Mouse (Mus musculus) bone marrow, adult 2 months (tissue): ENCODE results near the gene Adamtsl4. TPM values are rescaled to one million over a fixed set of nuclear protein-coding genes. Genes with fewer than 3 reads are reported as not detected.

Source experiments
- H3K27ac ChIP-seq: fragments of 200-500 bp; 2 replicates; pipeline ENCODE4 v1.5.1; 2012; ENCODE audit warnings: low read depth, mild to moderate bottlenecking, control low read depth, inconsistent platforms, low read length; ENCODE audit not compliant: control insufficient read depth, poor library complexity, insufficient read depth
- H3K4me1 ChIP-seq: fragments of 200-500 bp; 2 replicates; pipeline ENCODE4 v1.6.1; 2011; ENCODE audit warnings: low read length; ENCODE audit not compliant: control insufficient read depth, insufficient read depth
- H3K4me3 ChIP-seq: fragments of 200-500 bp; replicated peaks from 2 replicates; pipeline ENCODE3; 2011; ENCODE audit warnings: mild to moderate bottlenecking, low read depth, low read length, control low read depth; ENCODE audit not compliant: control insufficient read depth
- CTCF ChIP-seq: fragments of 200-500 bp; IDR thresholded peaks from 2 replicates; pipeline ENCODE4 v1.5.1; 2011; ENCODE audit warnings: low read length, control low read depth; ENCODE audit not compliant: control insufficient read depth, insufficient read depth
- POLR2A ChIP-seq: fragments of 200-500 bp; IDR thresholded peaks from 2 replicates; pipeline ENCODE4 v1.6.1; 2011; ENCODE audit warnings: low read depth, mild to moderate bottlenecking, control low read depth, low read length, borderline replicate concordance; ENCODE audit not compliant: control insufficient read depth
- WGBS: fragments of 180-500 bp; shearing (Covaris S2); methylation state at CpG from one replicate; pipeline ENCODE4 v1.1.7; 2018; 5-methylcytosine and 5-hydroxymethylcytosine counted together
- polyA plus RNA-seq: library from polyadenylated mRNA; stranded (reverse); fragments of >200 nt; gene quantifications from 2 replicates; pipeline ENCODE4 v1.2.4, GENCODE M21; 2011; ENCODE audit warnings: low replicate concordance; ENCODE audit not compliant: missing spikeins, insufficient read depth, insufficient read length

The Adamtsl4 gene
- polyA plus RNA-seq, 1 experiment = 2.7 TPM

DNA sequence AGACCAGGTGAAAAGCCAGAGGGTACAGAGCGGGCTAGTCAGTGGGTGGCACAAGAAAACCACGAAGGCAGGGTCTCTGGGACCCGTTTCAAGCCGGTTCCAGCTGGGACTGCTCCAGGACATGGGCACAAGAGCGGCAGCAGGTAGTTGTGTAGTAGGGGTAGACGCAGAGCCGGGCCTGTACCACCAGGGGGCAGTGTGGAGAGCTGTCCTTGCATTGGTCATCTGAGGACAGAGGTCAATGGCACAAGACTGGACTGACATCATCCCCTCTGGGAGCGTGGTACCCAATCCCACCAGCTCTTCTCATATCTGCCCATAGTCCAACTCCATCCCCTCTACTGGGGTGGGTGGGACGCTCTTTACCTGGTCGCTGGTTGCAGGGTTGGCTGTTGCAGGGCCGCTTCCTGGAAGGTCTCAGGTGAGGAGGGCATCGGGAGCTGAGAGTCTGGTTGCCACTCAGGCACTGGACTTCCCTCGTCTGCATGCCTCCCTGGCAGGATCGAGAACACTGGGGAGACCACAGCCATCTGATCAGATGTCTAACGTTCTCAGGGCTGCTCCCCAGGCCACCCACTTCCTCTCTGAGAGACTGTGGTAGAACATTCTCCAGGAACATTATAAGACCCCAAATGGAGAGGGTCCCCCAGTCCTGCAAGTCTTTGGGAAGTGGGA is 10.8 kb downstream of the Adamtsl4 start:
- Histone ChIP-seq H3K4me1 (peaks cover 11% of the 10 kb centered on the region), H3K4me3 (no peak overlapping the region), H3K27ac (no peak overlapping the region)
- TF ChIP-seq POLR2A (no peak), CTCF (peak; percentile 95)
- WGBS = 44% methylated on average over 15 of the region's 15 CpGs

DNA sequence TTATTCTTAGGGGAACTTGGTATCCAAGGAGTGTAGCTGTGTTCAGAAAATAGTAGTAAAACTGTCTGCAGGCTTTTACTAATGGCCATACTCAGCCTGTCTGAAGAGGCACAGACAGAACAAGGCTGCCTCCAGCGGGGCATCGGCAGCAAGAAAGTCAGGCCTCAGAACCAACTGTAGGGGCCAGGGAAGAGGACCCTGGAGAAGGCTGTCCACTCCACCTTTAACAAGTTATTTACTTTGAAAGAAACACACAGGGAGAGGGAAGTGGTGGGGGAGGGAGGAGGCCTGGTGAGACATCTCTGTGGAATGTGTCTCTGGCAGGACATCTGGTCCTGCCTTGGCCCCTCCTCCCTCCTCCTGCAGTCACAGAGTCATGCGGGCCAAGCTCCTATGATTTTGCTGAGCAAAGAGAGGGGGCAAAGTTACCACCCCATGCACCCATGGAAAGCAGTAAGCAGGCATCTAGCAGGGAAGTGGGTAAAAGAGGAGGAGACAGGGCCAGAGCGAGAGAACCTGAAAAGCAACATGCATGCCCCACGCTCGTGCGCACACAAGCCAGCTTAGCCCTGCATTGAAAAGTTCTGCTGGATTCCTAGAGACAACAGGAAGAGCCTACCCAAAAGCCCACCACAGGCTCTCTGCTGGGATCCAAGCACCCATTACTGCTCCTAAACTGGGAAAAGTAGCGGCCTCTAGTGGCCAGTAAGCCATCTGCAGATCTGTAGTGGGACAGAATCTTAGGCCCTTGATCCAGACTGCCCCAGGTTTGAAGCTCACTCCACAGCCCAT is 12.2 kb downstream of the Adamtsl4 start:
- WGBS = 25% methylated on average over 8 of the region's 8 CpGs
- no peak overlapping the region for H3K4me3 ChIP-seq
- peak; percentile 68 for TF ChIP-seq CTCF
- TF ChIP-seq POLR2A = no peak
- H3K27ac ChIP-seq = peak overlapping the region; percentile 88
- H3K4me1 ChIP-seq = peaks cover 14% of the 10 kb centered on the region

DNA sequence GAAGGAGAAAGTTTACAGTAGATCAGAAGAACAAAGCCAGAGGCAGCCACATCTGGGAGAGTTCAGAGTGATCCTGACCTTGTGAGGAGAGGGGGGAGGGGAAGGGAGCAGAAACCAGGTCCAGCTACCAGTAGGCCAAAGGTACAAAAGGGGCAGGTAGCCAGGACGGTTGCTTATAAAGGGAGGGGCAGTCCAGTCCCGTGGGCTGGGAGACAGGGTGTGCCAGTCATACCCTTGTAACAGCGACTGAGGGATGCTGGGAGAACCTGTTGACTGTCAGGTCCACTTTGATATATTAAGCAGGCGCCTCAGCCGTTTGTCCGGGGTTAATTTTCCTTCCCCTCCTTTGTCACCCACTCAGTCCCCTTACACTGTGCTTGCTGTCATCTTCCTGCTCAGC is 12.9 kb downstream of the Adamtsl4 start:
- peaks cover 14% of the 10 kb centered on the region for H3K4me1 ChIP-seq
- TF ChIP-seq POLR2A (no peak), CTCF (no peak)
- peak overlapping the region; percentile 88 for H3K27ac ChIP-seq
- H3K4me3 ChIP-seq = no peak overlapping the region
- 11% methylated on average over 6 of the region's 6 CpGs for WGBS

- 2% methylated on average over 2 of the region's 2 CpGs for WGBS
- TF ChIP-seq POLR2A (peak; percentile 73; the same call in 1 of the 2 replicates), CTCF (no peak)
- Histone ChIP-seq H3K4me1 (peaks cover 16% of the 10 kb centered on the region), H3K27ac (peak overlapping the region; percentile 97), H3K4me3 (peak overlapping the region; percentile 2)
Observed at GRCm38 (mm10) chr3:95674236-95674635, 13.5 kb downstream of the Adamtsl4 start.

DNA sequence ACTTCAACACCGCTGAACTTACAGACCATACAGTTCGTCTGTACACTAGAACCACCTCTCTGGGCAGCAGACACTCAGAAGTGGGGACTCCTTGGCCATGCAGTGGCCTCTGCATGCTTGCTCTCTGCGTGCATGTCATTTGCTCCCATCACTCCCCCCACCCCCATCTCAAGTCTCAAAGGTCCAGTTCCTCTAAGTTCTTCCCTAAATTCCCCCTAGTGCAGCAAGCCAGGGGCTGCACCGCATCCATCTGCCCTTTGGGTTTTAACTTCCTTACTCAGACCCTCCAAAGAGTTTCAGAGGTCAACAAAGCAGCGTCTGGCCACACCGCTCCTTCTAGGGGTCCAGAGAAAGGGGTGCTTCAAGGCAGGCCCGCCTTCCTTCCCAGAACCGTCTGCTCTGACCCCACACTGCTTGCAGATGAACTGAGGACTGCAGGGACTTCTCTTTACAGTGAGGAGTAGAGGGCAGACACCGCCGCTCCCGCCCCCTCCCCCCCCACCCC is 14.0 kb downstream of the Adamtsl4 start:
- 1% methylated on average over 11 of the region's 11 CpGs for WGBS
- Histone ChIP-seq H3K4me1 (peaks cover 16% of the 10 kb centered on the region), H3K4me3 (peak overlapping the region; percentile 60), H3K27ac (peak overlapping the region; percentile 97)
- TF ChIP-seq POLR2A (no peak), CTCF (no peak)

- peak overlapping the region; percentile 60 for H3K4me3 ChIP-seq
- H3K4me1 ChIP-seq = peaks cover 19% of the 10 kb centered on the region
- WGBS = 25% methylated on average over 10 of the region's 10 CpGs
- H3K27ac ChIP-seq = peak overlapping the region; percentile 97
- TF ChIP-seq CTCF (no peak), POLR2A (no peak)
Observed at GRCm38 (mm10) chr3:95672861-95673706, 14.6 kb downstream of the Adamtsl4 start.

DNA sequence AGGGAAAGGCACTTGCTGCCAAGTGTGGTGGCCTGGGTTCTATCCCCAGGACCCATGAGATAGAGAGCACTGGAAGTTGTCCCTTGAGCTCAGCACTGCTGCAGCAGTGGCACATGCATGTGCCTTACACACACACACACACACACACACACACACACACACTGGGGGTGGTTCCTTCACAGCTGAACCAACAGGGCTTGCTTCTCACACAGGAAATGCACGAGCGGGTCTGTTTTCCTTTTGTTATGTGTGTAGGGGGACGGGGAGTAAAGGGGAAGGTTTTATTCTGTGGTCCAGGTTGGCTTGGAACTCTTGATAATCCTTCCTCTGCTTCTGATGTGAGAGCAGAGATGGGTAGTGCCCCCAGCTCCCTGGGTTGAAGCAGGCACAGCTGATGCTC is 15.3 kb downstream of the Adamtsl4 start:
- peaks cover 22% of the 10 kb centered on the region for H3K4me1 ChIP-seq
- H3K4me3 ChIP-seq = peak overlapping the region; percentile 1
- peak overlapping the region; percentile 97 for H3K27ac ChIP-seq
- WGBS = 10% methylated on average over 3 of the region's 3 CpGs
- TF ChIP-seq POLR2A (no peak), CTCF (no peak)
